Mouse (Mus musculus) midbrain, postnatal 0 days (tissue): ENCODE results near the gene H60c. TPM values are rescaled to one million over a fixed set of nuclear protein-coding genes. Genes with fewer than 3 reads are reported as not detected.
A peak's percentile ranks its signal among the peaks of the same experiment; 100 is the strongest.

Source experiments
- ATAC-seq: fragments of 200-750 bp; cut with Nextera tagmentation; 2 replicates; pipeline ENCODE4 v1.8.0; 2017; ENCODE audit warnings: moderate number of reproducible peaks, mild to moderate bottlenecking, moderate TSS enrichment, moderate library complexity; ENCODE audit not compliant: low FRiP score
- DNase-seq: peaks from one replicate; pipeline ENCODE4 v3.0.0-alpha.2; 2015; ENCODE audit warnings: low spot score
- H3K27ac ChIP-seq: fragments of 300-500 bp; sonication (generic); 2 replicates; pipeline ENCODE4 v1.5.1; 2014; ENCODE audit warnings: low read depth, mild to moderate bottlenecking, low read length, mixed read lengths
- H3K27me3 ChIP-seq: fragments of 300-500 bp; sonication (generic); 2 replicates; pipeline ENCODE4 v1.6.1; 2014; ENCODE audit warnings: low read length, control low read depth, mixed read lengths; ENCODE audit not compliant: insufficient read depth
- H3K36me3 ChIP-seq: fragments of 300-500 bp; sonication (generic); 2 replicates; pipeline ENCODE4 v1.6.1; 2014; ENCODE audit warnings: low read length, control low read depth, mixed read lengths; ENCODE audit not compliant: insufficient read depth
- H3K4me1 ChIP-seq: fragments of 300-500 bp; sonication (generic); 2 replicates; pipeline ENCODE4 v1.6.1; 2014; ENCODE audit warnings: mild to moderate bottlenecking, control low read depth, antibody characterized with exemption, low read length, mixed read lengths; ENCODE audit not compliant: insufficient read depth
- H3K4me2 ChIP-seq: fragments of 300-500 bp; sonication (generic); 2 replicates; pipeline ENCODE4 v1.6.1; 2014; ENCODE audit warnings: low read depth, mild to moderate bottlenecking, low read length, mixed read lengths; ENCODE audit not compliant: poor library complexity, severe bottlenecking
- H3K4me3 ChIP-seq: fragments of 300-500 bp; sonication (generic); 2 replicates; pipeline ENCODE4 v1.5.1; 2014; ENCODE audit warnings: low read depth, mild to moderate bottlenecking, low read length, moderate library complexity
- H3K9ac ChIP-seq: fragments of 300-500 bp; sonication (generic); replicated peaks from 2 replicates; pipeline ENCODE4 v1.6.1; 2014; ENCODE audit warnings: mild to moderate bottlenecking, low read length, moderate library complexity, mixed read lengths; ENCODE audit not compliant: poor library complexity, severe bottlenecking
- H3K9me3 ChIP-seq: fragments of 300-500 bp; sonication (generic); 2 replicates; pipeline ENCODE4 v1.6.1; 2016; ENCODE audit warnings: low read length, control low read depth
- CTCF ChIP-seq: IDR thresholded peaks from 2 replicates; pipeline ENCODE4 v1.5.1; 2016; ENCODE audit warnings: antibody characterized with exemption, mild to moderate bottlenecking
- WGBS: fragments of 180-500 bp; shearing (Covaris S2); extraction: QIAGEN DNeasy Blood & Tissue Kit; methylation state at CpG from one replicate; pipeline ENCODE4 v1.1.7; 2014; 5-methylcytosine and 5-hydroxymethylcytosine counted together
- polyA plus RNA-seq: library from polyadenylated mRNA; unstranded; fragments of >200 nt; fragmentation: Nextera tagmentation; extraction: Ambion mirVana; gene quantifications from 2 replicates; pipeline ENCODE4 v1.2.1, GENCODE M21; 2015
- total RNA-seq: library from RNA; depleted of rRNA; stranded (reverse); fragments of >200 nt; gene quantifications from 2 replicates; pipeline ENCODE4 v1.2.3, GENCODE M21; 2014; rRNA removed

H60c gene
- total RNA-seq (0.66 TPM in 1 of 2 replicates, not detected in the other), polyA plus RNA-seq (not detected in 2 replicates)

DNA sequence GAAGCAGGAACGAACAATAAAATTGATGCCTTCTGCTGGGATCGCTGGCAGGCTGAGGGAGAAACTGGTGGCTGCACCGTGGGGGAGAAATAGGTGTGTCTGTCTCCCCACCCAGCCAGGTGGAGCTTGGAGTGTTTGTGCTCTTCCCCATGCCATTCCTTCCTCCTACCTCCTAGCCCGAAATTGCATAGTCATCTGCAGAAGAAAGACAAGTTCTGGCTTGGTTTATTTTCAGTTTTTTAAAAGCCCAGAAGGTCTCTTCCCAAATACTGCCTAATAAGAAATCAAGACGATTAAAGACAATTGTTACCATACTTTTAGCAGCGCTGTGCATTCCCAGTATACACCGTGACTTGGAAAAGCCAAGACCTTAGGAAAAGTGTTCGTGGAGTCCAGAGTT, at the start of gene H60c:
Gene H60c (minus strand): TSS at position 101 of the 400 bp plus-strand sequence.
- Histone ChIP-seq H3K4me3 (no peak within 1 kb of the TSS), H3K36me3 (no peaks in the 10 kb centered on the region), H3K4me2 (no peak within 1 kb of the TSS), H3K9ac (no peak within 1 kb of the TSS), H3K4me1 (no peaks in the 10 kb centered on the region), H3K27ac (no peak within 1 kb of the TSS), H3K27me3 (no peaks in the 10 kb centered on the region), H3K9me3 (no peaks in the 10 kb centered on the region)
- DNase-seq (no peak), ATAC-seq (no peak)
- 80% methylated on average over 8 of the region's 8 CpGs for WGBS
- no peak for TF ChIP-seq CTCF

DNA sequence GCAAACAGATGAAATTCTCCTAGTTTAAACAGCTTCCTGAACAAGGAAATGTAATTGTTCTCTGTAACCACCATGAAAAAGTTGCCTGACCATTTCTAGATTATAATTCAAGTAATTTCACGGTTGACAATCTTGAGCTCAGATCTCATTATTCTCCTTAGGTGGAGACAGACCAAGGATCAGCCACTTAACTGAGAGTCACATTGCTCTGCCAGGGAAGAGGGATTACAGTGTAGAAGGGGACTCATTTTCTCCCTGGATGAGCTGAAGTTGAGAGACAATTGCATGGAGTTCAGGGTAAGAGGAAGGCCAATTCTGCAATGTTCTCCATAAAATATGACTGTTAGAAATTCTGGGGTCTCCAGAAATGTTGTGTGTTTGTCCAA, 41.2 kb upstream of the H60c start:
- Histone ChIP-seq H3K4me1 (no peaks in the 10 kb centered on the region), H3K27ac (no peak overlapping the region), H3K27me3 (no peaks in the 10 kb centered on the region), H3K36me3 (no peaks in the 10 kb centered on the region), H3K4me2 (no peak overlapping the region), H3K9ac (no peak overlapping the region), H3K4me3 (no peak overlapping the region), H3K9me3 (no peaks in the 10 kb centered on the region)
- ATAC-seq (no peak), DNase-seq (peak; percentile 24)
- WGBS = 77% methylated on average over 1 of the region's 1 CpGs
- TF ChIP-seq CTCF = no peak

DNA sequence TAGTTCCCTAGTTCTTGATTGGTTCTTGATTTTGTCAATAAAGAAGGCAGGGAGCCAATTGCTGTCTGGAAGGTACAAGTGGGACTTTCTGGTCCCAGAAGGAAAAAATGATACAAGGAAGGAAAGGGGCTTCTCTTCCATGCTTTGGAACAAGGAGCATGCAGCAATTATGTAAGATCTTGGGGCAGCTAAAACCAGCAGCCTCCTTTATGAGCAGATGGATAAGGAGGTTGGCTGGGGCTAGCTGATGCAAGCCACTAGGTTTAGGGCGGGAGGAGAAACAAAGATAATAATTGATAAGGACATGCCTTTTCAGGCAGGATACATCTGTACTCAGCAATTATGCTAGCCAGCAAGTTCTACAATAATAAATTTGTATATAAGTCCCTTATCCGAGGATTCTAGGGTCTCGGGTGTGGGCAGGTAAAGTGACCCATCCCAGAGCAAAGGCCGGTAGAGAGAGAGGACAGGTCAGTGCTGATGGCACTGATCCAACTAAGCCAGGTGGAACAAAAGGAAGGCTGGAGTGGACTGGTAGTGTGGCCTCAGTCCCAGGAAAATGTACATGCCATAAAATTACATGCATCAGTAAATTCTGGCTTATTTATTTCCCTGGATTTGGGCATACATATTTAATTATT, 40.7 kb upstream of the H60c start:
- WGBS = 73% methylated on average over 4 of the region's 4 CpGs
- DNase-seq (peak; percentile 19), ATAC-seq (no peak)
- H3K9ac ChIP-seq = no peak overlapping the region
- no peak overlapping the region for H3K27ac ChIP-seq
- no peaks in the 10 kb centered on the region for H3K9me3 ChIP-seq
- TF ChIP-seq CTCF = no peak
- H3K4me1 ChIP-seq = no peaks in the 10 kb centered on the region
- no peak overlapping the region for H3K4me3 ChIP-seq
- no peak overlapping the region for H3K4me2 ChIP-seq
- no peaks in the 10 kb centered on the region for H3K27me3 ChIP-seq
- no peaks in the 10 kb centered on the region for H3K36me3 ChIP-seq

DNA sequence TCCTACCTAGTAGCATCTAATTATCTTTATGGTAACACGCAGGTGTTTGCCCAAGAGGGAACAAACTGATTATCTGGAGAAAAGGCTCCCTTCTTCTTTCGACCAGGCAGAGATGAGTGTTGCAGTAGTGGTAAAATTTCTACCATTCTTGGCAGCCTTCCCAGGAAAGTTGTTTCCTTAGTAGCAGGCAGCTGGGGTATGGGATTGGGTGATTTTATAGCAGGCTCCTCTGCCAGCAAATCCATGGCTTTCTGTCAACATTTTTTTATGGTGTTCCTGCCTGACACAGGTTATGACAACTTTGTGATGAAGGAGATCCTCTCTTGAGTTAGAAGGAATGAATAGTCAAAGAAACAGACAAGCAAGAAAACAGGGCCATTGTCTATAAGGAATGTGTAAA, 40.2 kb upstream of the H60c start:
- Histone ChIP-seq H3K9me3 (no peaks in the 10 kb centered on the region), H3K4me2 (no peak overlapping the region), H3K36me3 (no peaks in the 10 kb centered on the region), H3K27me3 (no peaks in the 10 kb centered on the region), H3K4me1 (no peaks in the 10 kb centered on the region), H3K27ac (no peak overlapping the region), H3K4me3 (no peak overlapping the region), H3K9ac (no peak overlapping the region)
- 63% methylated on average over 2 of the region's 2 CpGs for WGBS
- TF ChIP-seq CTCF = no peak
- DNase-seq (peak; percentile 73), ATAC-seq (0 out of 2 replicates have a peak, but pooled peaks have one; percentile 10)

DNA sequence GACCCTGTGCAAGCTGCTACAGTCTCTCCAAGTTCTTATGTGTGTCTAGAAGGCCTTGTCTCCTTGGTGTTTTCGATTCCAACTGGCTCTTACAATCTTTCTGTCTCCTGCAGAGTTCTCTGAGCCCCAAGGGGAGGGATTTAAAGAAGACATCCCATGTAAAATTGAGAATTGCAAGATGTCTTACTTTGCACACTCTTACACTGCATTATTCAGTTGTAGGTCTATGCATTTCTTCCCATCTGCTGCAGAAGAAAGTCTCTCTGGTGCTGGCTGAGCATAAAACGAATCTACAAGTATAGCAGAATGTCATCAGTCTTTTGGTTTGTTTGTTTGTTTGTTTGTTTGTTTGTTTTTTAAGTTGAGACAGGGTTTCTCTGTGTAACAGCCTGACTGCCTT, 26.4 kb upstream of the H60c start:
- H3K27ac ChIP-seq = no peak overlapping the region
- H3K36me3 ChIP-seq = no peaks in the 10 kb centered on the region
- H3K27me3 ChIP-seq = no peaks in the 10 kb centered on the region
- no peak overlapping the region for H3K4me2 ChIP-seq
- no peak for TF ChIP-seq CTCF
- ATAC-seq (no peak), DNase-seq (no peak)
- 50% methylated on average over 2 of the region's 2 CpGs for WGBS
- no peak overlapping the region for H3K9ac ChIP-seq
- no peaks in the 10 kb centered on the region for H3K9me3 ChIP-seq
- H3K4me1 ChIP-seq = no peaks in the 10 kb centered on the region
- no peak overlapping the region for H3K4me3 ChIP-seq

DNA sequence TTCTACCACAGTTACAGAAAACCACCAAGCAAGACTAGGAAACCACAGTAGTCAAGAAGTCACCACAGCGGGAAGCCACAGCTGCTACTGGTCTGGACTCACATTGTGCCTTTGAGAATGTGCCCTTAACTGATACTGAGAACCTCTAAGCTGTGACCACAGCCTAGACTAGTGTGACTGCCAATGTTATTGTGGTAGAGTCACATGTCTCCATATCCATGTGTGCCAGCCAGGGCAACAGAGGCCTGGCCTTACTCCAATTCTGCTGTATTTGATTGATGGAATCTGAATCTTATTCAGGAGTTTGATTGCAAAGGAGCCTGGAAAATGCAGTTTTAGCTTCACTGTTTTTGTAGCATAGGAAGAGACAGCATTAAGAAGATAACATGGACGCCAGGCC, 13.5 kb upstream of the H60c start:
- Histone ChIP-seq H3K4me3 (no peak overlapping the region), H3K27ac (no peak overlapping the region), H3K9ac (no peak overlapping the region), H3K27me3 (no peaks in the 10 kb centered on the region), H3K9me3 (no peaks in the 10 kb centered on the region), H3K4me2 (no peak overlapping the region), H3K36me3 (no peaks in the 10 kb centered on the region), H3K4me1 (no peaks in the 10 kb centered on the region)
- DNase-seq (peak; percentile 19), ATAC-seq (no peak)
- TF ChIP-seq CTCF = no peak
- WGBS = 88% methylated on average over 2 of the region's 2 CpGs
